Mouse (Mus musculus) splenic B cell, adult 2 months (primary cell): Measurements from ENCODE around the gene Fpr1.
"Not testable (repeated sequence)": the region's sequence is repeated elsewhere in the genome, so short reads cannot be mapped to it uniquely, and the experiment has no call there.

ENCODE experiments used
- DNase-seq: peaks from one replicate; pipeline ENCODE4 v3.0.0-alpha.2; 2011; ENCODE audit warnings: low read depth, low spot score
- H3K27me3 ChIP-seq: 2 replicates; pipeline ENCODE4 v1.6.1; 2012; ENCODE audit warnings: mild to moderate bottlenecking, low read length, moderate library complexity, mixed read lengths; ENCODE audit not compliant: control insufficient read depth, poor library complexity, insufficient read depth, severe bottlenecking
- H3K36me3 ChIP-seq: 2 replicates; pipeline ENCODE4 v1.6.1; 2012; ENCODE audit warnings: mild to moderate bottlenecking, low read length, moderate library complexity, mixed read lengths; ENCODE audit not compliant: control insufficient read depth, poor library complexity, insufficient read depth, severe bottlenecking

Fpr1 gene

DNA sequence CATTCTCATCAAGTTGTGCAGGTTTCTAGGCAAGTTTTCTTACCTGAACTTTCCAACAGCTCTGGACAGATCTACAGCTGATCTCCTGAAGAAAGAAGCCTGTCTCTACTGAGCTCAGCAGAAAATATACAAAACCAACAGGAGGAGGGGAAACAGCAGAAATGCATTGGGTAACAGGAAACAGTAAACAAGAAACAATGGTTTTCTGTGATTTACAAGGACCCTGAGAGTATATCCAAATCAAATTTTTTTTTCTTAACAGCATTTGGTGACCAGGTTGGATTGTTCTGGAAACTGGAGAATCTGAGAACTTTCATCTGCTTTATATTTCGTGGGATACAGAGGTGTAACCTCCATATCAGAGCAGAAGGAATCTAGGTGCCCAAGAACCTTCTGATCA lies at the start of gene Fpr1:
Gene Fpr1, minus strand, starts transcription at position 101 of the 400 bp plus-strand sequence.
- DNase-seq, result no peak
- Histone ChIP-seq H3K36me3 (no peaks in the 10 kb centered on the region), H3K27me3 (no peaks in the 10 kb centered on the region)

DNA sequence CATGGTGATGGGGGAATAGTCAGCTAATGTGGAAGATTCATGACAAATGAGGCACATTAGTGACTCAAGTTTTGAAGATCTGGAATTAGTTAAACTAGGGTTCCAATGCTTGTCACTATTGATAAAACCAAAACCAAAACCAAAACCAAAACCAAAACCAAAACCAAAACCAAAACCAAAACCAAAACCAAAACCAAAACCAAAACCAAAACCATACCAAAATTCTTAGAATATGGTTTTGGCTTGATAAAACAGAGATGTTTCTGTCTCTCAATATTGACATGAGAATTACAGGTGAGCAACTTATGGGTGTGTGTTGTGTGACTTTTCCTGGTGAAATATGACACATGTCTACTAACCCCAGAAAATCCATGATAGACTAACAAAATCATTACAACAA lies 34.0 kb upstream of the Fpr1 start:
- Histone ChIP-seq H3K36me3 (no peaks in the 10 kb centered on the region), H3K27me3 (no peaks in the 10 kb centered on the region)
- DNase-seq, result no peak

DNA sequence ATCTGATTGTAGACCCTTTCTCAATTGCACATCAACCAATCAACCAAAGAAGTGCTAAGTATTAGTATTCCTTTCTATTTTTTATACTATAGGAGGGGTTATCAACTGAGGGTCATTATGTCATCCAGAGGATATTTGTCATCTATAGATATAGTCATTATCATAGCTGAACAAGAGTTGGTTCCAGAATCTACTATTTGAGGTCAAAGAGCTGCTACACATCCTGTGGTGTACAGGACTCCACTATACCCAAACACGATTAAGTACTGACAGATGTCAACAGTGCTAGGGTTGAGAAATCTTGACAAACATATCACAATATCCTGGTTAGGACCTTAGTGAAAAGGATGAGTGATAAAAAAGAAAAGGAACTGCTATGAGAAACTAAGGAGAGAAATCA lies 33.6 kb upstream of the Fpr1 start:
- no peaks in the 10 kb centered on the region for H3K36me3 ChIP-seq
- H3K27me3 ChIP-seq, result no peaks in the 10 kb centered on the region
- no peak for DNase-seq

DNA sequence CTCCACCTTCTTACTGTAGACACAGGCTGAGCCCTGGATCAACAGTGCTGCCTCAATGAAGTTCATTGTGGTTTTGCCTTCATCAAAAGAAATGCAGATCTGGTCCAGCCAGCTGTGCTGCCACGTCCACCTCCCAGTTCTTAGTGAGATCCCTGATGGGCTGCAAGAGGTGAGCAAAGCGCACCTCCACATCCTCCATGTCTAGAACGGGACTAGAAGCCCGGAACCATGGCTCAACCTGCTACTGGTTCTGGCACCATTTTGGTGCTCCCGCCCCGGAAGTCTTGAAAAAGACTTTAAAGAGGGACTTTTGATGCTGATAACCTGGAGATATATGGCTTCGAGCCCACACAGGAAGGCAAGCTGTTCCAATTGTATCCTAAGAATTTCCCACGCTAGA lies 28.9 kb upstream of the Fpr1 start:
- H3K36me3 ChIP-seq, H3K27me3 ChIP-seq, DNase-seq: not testable (repeated sequence)

DNA sequence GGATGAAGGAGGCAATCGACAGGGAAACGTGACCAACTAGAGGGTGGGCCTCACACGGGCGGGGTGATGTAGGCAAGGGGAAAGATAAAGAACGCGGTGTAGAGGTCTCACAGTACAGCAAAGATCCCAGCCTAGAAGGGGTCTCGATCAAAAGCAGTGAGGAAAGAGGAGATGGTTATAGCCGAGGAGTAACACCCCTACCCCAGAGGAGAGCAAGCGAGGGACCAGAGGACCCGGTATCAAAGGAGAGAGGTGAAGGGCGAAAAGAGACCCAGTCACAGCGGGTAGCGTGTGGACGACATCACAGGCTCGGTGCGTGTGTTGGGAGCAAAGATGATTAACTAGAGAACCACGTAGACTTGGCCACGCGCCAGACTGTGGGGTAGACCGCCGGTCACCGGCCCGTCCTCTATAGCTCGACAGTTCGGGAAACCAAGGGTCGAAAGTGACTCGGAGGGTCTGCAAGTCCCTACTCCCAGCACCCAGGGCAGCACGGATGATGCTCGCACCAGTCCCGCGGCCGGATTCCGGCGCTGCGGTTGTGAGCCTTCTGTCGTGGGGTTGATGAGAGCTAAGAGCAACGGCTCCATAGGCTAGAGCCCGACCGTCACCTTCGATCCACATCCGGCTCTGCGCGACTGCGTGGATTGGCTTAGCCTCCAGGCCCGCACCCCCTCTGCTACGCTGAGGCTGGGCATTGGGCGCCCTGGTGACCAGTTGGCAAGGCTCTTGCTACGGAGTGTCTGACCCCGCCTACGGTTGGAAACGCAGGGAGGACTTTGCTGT lies 26.1 kb upstream of the Fpr1 start:
- no peaks in the 10 kb centered on the region for H3K36me3 ChIP-seq
- no peaks in the 10 kb centered on the region for H3K27me3 ChIP-seq
- peak; percentile 67 for DNase-seq

DNA sequence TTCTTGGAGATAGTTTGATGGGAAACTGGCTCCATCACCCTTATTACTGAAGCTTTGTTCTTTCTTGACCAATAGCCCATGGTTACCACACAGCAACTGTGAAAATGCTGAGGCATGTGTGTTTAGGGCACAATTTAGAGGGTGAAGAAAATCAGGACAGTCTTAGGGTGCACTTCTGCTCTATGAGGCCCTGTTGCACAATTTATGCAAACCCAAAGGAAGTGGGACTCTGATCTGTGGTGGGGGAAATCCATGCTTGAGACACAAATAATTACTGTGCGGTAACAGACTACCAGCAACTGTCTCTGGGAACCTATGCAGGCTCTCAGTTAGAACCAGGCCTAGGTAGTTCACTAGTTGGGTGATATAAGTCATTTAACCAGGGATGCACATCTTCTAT lies 17.0 kb upstream of the Fpr1 start:
- DNase-seq, result peak; percentile 44
- no peaks in the 10 kb centered on the region for H3K36me3 ChIP-seq
- no peaks in the 10 kb centered on the region for H3K27me3 ChIP-seq

DNA sequence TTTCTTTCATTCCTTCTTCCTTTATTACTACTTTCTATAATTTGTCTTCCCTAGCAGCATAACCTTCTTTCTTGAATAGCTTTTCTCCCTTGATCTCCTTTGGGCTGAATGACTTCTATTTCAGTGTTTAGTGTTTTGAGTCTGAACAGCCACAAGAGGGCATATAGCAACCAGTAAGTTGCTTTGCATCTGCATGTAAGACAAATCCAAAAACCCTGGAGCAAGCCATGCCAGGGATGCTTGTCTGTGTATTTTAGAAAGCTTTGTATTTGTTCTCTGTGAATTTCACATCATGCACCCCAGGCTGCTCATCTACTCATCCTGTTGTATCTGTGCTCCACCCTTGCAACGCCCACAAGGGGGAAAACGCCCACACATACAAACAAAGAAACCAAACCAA lies 15.5 kb upstream of the Fpr1 start:
- H3K36me3 ChIP-seq, result no peaks in the 10 kb centered on the region
- no peaks in the 10 kb centered on the region for H3K27me3 ChIP-seq
- peak; percentile 30 for DNase-seq

DNA sequence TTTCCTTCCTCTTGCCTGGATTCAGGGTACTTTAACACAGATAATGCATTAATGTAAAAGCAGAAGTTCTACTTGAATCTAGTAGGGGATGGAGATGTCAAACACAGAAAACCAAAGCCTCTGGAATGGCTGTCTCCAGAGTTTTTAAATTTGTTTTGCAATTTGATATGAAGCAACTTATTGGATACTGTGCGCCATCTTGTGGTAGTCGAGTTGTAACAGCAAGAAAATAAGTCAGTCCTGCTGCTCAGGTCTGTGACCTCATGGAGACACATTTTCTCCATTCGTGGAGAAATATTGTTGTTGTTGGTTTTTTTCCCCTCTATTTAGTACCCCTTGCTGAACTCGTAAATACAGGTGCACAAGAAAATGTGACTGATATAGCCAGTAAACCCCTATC lies 12.3 kb upstream of the Fpr1 start:
- no peaks in the 10 kb centered on the region for H3K36me3 ChIP-seq
- peak; percentile 67 for DNase-seq
- H3K27me3 ChIP-seq, result no peaks in the 10 kb centered on the region

DNA sequence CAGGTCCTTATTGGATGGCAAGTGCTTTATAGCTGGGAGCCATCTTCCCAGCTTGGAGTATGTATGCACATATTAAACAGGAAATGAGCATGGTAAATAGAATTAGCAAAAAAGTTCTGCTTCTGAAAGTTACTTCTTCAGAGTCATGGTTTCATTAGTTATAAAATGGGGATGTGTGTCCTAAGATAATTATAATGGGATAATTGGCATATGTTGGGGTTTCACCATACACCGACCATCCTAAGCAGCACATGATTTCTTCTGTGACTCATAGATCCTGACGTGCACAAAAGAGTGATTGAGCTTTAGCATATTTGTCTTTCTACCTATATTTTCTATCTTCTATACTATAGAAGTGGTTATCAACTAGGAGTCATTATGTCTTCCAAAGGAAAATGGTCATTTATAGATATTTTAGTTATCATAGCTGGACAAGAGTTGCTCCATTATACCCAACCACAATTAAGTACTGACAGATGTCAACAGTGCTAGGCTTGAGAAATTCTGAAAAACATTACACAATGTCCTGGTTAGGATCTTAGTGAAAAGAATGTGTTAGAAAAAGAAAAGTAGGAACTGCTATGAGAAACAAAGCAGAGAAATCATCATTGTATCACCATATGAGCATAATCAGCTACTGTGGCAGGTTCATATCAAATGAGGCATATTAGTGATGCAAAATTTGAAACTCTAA lies 6.1 kb upstream of the Fpr1 start:
- no peaks in the 10 kb centered on the region for H3K36me3 ChIP-seq
- DNase-seq, result no peak
- no peaks in the 10 kb centered on the region for H3K27me3 ChIP-seq

DNA sequence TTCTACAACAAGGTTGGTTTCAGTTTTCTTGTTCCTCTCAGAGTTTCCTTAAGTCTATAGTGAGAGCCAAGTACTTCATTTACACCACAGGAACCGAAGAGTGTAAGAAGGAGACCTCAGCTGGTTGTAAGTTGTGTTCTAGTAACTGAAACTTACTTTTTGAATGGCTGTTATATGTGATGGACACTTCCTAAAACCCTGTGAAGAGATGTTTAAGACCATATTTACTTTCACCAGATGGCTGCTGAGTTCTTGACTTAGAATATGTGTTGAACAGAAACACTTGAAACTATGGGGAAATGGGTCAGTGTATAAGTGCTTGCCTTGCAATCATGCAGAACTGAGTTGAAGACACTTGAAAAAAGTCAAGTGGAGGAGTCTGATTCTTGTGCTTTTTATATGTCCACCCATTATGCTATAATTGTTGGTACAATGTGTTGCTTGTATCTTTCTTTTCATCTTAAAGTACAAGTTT lies 4.1 kb upstream of the Fpr1 start, which contains the start of the genes Fpr2 and Fpr3:
Gene Fpr2, plus strand, starts transcription at position 51 of the 475 bp plus-strand sequence.
Gene Fpr3, plus strand, starts transcription at position 79 of the 475 bp plus-strand sequence.
- no peaks in the 10 kb centered on the region for H3K36me3 ChIP-seq
- no peaks in the 10 kb centered on the region for H3K27me3 ChIP-seq
- DNase-seq, result no peak

DNA sequence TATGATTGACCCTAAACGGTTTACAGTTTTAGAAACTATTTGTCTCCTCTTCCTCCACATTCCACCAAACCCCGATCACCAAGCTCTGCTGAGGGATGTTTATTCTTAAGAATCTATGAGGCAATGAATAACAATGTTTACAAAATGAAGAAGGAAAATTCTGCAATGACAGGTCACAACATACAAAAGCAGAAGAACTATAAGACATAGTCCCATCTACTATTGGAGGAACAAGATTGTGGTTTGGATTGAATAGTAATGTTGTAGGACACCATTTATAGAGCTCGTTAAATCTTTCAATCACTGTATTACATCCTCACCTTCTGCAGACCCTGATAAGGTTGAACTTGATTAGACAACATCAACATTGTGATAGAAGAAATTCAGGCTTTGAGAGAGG lies 1.1 kb downstream of the Fpr1 start:
- no peaks in the 10 kb centered on the region for H3K27me3 ChIP-seq
- no peaks in the 10 kb centered on the region for H3K36me3 ChIP-seq
- no peak for DNase-seq

DNA sequence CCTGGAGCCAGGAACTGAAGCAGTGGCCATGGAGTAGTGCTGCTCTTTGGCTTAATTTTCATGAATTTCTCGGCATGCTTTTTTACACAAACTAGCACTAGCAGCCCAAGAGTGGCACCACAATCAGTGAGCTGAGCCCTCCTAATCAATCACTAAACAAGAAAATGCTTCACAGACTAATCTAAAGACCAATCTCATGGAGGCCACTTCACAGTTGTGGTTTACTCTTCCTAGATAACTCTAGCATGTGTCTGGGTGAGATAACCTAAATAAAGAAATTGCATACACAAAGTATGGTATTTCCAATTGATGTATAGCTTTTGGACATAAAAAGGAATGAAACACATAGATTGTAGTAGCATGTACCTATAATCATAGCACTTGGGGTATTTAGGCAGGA lies 4.4 kb downstream of the Fpr1 start:
- DNase-seq, result no peak
- Histone ChIP-seq H3K36me3 (no peaks in the 10 kb centered on the region), H3K27me3 (no peaks in the 10 kb centered on the region)

DNA sequence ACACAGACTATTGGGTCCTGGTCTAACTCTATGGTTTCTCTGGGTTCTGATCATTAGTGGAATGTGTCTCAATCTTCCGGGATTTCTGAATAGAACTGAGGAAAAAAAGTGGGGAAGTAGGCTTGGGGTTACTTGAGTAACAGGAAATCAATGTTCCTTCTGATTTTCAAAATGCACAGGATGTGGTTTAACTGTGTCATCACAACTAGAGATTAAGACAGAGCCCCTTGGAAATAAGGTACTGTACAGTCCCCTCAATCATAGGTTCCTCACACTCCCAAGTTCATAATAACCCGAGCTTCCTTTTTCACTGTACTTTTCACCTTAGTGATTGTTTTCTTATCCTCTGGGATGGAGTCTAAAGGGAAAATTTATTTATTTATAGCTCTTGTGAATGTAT lies 12.0 kb downstream of the Fpr1 start:
- H3K27me3 ChIP-seq, result no peaks in the 10 kb centered on the region
- no peak for DNase-seq
- no peaks in the 10 kb centered on the region for H3K36me3 ChIP-seq

DNA sequence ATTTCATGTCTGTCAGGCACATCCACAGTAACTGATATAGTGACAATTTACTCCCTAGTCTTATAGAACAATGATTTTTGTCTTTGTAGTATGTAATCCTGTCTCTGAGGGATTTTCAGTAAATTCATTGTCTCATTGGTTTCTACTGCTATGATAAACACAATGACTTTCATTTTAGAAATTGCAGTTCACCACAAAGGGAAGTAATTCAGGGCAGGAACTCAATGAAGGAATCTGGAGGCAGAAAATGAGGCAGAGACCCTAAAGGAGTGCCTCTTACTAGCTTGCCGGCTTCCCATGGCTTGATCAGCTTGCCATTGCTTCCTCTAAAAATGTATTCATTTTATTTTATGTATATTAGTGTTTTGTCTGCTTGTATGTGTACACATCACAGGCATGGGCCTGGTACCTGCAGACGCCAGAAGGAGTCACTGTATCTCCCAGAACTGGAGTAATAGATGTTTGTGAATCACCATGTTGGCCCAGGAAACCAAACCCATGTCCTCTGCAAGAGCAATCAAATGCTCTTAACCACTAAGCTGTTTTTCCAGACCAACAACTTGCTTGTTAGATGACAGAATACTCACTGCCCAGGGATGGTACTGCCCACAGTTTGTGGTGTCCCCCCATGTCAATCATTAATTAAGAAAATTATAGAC lies 12.7 kb downstream of the Fpr1 start:
- no peaks in the 10 kb centered on the region for H3K36me3 ChIP-seq
- no peaks in the 10 kb centered on the region for H3K27me3 ChIP-seq
- DNase-seq, result no peak
